Mouse (Mus musculus): ENCODE results near the gene Rptor. TPM values are rescaled to one million over a fixed set of nuclear protein-coding genes. Genes with fewer than 3 reads are reported as not detected.

The Rptor gene
- polyA plus RNA-seq, 1 experiment, result 26.3 TPM

DNA sequence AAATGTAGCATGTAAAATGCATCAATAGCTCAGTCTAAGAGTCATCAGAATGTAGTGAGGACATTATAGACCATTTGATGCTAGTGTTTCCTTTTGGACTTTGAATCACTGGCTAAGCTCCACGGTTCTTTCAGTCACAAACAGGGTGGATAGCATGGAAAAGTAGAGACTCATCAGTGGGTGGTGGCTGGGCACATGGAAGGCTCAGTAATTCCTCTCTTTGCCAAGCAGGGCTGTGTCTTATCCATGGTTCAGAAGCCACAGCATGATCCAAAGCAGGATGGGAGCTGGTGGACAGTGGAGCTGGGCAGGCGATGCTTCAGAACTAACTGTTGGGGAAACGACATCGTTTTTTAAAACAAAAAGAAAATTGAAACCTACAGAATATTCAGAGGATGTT lies 179.0 kb downstream of the Rptor start:
- no peak for DNase-seq (ENCODE audit: low read depth)

DNA sequence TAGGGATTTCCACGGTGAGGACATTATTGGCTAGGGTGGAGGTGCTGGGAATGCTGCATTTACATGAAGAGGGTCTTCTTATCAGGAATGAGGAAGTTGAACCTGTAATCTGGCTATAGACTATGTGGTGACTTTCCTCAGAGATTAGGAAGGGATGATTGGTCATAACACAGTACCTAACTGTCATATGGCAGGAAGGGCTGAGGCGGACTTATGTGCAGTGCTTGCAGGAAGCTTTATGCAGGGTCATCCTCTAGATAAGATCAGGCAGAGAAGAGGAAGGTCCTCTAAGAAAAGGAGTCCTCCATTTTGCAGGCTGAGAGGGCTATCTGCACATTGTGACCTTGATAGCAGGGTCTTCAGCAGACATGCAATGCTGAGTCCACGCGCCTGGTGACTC lies 180.9 kb downstream of the Rptor start:
- DNase-seq (ENCODE audit: low read depth), result no peak

DNA sequence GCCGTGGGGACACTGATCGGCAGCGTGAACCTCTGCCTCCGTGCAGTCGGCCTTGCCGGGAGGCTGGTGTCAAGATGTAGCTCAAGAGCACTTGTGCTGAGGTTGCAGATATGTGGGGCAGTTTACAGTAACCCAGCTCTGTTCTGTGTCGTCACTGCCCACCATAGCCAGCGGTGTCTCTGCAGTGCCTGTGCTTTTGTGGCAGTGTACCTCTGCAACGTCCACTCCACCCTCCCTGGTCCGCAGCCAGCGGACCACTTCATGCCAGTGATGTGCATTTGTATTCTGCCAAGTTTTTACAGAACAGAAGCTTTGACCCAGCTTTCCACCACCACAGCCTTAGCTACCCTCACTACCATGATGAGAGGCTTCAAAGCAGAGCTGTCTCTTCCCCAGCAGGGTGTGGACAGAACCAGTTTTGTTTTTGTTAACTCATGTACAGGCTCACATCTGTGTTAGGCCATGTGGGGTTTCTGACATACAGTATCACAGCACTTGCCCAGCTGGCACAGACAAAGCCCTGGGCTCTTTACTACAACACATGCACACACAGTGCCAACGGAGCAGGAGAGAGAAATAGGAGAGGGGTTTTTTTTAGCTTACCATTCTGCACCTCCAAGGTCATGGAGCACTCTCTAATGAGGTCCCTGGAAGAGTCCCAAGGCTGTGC lies 182.1 kb downstream of the Rptor start:
- DNase-seq (ENCODE audit: low read depth), result no peak

DNA sequence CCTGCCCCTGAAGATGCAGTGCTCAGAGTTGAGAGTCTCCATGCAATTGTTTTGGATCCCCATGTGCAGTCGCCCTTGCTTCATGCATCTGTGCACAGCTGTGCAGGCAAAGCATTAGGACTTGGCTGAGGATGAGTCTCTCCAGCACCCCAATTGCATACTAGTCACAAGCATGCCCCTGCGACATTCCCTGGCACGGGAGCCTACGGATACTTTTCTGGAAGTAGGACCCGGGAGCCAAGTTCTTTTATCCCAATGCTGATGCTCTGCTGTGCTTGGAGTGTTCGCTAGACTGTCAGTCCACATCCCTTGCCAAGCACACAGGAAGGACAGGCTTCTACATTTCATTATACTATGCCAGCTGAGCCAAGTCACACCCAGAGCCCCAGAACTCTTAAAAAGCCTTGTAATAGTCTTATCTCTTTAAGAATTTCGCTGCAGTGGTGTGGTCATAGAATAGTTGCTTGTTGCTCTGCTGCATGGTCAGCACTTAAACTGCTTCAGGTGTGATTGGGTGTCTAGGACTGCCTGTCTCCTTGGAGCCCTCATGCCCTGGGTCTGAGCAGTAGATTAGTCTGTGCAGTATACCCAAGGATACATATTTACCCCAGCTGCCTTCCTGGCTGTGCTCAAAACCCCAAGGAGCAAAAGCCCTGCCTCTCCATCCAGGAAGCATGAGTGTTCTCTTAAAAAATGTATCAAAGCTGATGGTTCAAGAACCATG lies 183.1 kb downstream of the Rptor start:
- DNase-seq (ENCODE audit: low read depth), result no peak

DNA sequence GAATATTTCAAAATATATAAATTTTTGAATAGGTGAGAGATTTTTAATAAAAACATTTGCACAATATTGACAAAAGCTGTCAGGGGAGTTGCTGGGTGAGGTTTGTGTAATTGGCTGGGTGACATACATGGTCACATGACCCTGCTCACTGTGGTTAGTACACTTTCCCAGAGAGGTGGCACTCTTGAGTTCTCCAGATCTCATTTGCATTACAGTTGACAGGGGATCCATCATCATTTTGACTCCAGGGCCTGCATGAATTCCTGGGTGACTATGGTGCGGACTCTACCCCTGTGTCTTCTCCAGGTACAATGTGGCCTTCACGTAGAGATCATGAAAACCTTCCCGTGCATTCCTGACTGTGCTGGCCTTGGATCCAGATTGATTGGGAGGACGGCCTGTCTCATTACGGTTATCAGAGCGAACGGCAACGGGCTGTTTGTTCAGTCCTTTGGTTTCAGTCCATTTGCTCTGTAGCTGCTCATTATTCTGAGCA lies 183.7 kb downstream of the Rptor start:
- DNase-seq (ENCODE audit: low read depth), result no peak

DNA sequence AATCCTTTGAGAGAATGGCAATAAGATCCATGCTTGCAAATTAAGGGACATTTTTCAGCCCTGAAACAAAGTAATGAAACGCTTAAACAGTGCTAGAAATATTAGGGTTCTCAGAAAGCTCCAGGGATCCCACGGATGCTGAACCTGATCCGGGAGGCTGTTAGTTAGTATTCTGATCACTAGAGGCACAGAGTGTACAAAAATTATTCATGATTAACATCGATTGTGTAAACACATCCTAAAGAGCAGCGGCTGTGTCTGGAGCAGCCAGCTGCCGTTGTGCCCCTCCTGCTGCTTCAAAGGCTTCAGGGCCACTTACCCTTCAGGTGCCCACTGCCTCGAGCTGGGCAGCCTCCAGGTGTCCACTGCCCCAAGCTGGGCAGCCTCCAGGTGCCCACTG lies 185.8 kb downstream of the Rptor start:
- DNase-seq (ENCODE audit: low read depth), result no peak

DNA sequence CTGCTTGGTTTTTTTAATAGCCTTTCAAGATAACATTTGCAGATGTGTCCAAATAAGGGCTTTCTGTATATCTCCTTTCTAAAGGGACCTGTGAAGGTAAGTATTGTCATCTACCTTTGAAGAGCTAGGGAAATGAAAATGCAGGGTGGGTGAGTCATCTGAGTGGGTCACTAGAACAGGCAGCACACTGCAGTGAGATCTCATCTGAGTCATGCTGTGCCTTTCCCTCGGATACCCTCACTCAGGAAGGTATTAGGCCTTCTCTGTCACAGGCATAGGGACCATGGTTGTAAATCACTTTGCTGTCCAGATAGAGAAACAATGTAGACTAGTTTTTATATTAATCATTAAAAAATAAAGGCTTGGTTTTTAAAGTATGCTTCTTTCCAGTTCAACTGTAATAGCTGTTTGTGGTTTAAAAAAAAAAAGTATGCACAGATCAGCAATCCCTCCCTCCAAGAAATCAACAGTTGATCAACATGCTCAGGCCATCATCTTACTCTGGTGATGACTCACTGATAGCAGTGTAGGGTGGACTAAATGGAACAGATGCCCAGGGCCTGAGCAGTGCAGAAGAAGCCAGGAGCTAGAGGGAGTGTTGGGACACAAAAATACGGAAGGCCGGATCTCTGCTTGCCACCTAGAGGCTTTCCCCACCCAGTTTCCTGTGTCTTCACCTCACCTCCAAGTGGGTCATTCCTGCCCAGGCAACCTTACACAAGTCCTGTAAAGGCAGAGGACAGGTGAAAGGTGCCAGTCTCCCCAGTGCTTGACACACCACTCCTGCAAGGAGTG lies 186.4 kb downstream of the Rptor start:
- DNase-seq (ENCODE audit: low read depth), result no peak

DNA sequence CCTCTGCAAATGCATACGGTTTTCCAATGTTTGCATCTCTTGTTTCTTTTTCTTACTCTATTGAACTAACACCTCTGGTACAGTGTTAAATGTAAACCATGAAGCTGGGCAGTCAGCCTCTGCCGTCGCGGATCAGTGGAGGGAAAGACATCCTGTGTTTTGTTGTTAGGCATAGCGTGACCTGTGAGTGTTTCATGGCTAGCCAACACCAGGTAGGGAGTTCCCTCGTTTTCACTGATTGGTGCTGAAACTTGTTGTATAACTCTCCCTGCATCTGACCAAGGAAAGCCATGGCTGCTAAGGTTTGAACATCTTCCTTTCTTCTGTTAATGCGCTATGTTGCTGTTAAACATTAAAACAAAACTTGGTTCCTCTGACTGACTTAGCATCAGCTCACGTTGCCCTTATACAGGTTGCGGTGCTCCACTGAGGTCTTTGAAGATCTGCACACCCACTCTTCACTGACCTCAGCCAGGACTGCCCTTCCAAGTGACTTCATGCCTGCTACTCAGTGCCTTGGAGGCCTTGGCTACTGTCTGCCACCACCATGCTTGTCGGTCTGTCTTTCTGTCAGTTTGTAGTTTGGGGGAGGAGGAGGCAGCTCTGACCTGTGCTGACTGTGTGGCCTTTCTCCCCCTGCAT lies 189.3 kb downstream of the Rptor start:
- DNase-seq (ENCODE audit: low read depth), result no peak

DNA sequence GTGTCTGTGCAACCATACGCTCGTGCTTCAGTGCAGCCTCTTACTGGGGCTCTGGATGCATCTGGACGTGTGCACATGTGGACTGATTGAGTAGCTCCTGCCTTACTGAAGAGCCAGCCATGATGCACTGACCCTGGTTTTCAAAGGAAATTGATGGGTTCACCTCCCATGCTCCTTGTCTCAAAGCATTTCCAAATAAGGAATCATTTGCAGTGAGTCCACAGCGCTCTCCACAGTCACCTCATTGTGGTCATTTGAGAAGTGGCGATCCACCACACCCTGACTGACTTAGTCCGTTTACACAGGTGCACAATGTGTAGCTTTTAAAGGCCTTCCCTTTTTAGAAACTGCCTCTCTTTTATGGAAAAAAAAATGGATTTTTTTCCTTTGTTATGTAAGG lies 190.7 kb downstream of the Rptor start:
- DNase-seq (ENCODE audit: low read depth), result no peak

DNA sequence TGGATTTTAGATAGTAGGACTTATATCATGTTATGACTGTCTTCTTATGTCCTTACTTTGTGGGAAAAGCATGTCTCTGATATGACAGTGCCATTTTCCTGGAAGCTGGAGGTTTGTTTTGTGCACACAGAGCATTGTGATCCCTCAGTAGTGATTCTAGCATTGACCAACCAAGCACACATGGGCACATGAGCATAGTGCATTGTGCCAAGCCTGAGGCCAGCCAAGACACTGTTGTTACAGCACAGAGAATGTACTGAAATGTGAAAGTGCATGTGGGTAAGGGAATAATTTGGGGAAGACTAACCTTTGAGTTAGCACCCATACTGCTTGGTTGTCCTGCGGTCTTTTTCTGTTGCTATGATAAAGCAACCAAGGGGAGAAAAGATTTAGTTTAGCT lies 191.3 kb downstream of the Rptor start:
- no peak for DNase-seq (ENCODE audit: low read depth)

DNA sequence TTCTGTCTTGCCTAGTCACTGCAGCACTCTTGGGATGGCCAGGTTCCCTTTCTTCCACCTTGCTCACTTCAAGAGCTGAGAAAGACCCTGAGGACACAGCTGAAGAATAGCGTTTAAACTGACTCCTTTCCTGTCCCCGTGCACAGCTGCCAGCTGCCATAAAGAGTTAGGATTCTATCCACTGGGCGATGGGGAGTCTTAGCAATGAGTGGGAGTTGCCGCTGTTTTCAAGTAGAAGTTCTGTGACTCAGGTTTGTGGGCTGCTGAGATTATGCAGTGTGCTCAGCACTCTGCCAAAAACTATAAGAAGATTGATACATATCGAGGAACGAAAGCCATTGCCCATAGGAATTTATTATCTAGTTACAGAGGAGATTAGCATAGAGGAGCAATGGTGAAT lies 192.0 kb downstream of the Rptor start:
- peak; percentile 56 for DNase-seq (ENCODE audit: low read depth)

DNA sequence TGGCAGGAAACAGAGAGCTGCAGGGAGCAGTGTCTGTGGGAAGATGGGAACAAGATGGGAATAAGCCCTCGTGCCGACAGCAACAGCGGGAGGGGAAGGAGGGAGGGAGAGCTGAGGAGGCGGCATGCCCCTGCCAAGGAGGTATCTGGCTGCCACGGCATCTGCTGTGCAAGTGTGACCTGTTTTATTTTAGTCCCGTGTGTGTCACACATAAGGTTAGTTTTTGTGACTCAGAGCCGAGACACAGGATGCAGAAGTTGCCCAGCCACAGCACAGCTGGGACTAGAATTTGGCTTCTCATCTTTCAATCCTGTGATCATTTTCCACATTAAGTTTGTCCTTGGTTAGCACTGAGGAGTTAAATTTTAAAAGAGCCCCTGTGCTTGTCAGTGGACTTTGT lies 193.7 kb downstream of the Rptor start:
- DNase-seq (ENCODE audit: low read depth), result no peak

DNA sequence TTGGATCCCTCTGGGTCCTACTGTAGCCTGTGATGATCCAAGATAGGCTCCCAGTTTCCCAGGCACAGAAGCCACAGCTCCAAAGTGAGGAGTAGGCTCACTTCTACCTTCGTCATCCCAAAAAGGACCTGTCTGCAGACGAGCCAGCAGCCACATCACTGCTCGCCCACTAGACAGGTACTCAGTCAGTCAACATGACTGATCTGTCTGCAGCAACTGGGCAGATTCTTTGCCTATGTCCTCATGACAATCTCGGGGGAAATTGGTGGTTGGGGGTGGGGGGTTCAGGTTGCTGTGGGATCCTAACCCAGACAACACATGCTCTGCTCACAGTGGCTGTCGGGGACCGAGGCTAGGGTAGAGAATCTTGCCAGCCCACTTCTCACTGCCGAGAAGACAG lies 194.1 kb downstream of the Rptor start:
- no peak for DNase-seq (ENCODE audit: low read depth)

DNA sequence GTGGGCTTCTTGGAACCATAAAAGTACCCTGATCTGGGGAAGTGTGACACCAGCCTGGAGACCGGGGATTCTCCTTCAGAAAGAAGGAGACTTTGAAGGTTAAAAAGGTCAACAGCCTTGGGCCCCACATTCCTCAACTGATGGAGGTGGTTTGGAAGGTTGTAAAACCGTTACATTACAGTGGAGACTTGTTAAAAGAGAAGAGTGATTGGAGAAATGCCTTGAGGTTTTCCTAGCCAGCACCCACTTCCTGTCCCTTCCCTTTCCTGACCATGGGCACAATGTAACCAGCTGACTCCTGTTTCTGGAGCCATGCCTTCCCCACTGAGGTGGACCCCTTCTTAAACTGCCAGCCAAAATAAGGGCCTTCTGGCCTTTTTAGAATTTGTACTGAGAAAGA lies 196.8 kb downstream of the Rptor start:
- DNase-seq (ENCODE audit: low read depth), result no peak

DNA sequence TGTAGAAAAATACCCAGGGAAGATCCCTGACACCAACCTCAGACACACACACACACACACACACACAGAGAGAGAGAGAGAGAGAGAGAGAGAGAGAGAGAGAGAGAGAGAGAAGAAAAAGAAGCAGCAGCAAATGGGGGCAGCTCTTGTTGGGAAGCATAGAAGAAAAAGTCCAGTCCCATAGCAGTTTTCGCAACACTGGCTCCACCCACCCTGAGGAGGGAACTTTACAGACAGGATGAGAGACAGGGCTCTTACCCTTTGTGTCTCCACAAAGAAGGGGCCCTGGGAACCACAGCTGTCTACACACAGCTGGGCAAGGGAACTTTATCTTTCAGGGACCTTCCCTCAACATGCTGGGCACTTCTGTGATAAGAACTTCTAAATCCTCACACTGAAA lies 199.2 kb downstream of the Rptor start:
- DNase-seq (ENCODE audit: low read depth), result no peak

DNA sequence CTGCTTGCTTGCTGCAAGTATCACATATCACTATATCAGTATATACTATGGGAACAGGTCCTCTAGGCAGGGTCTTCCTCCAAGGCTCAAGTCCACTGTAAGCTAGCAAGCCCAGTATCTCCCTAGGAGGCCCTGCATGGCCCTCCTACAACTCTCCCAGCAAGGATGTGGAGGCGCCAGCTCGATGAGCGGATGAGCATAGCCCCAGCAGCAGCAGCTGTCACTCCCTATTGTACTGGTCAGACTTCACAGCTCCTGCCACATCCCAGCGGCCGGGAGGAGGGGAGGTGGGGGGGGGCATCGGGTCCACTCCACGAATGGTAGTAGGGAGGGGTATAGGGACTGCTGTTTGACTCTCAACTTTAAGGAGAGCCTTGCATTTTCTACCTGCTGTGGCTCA lies 200.2 kb downstream of the Rptor start:
- DNase-seq (ENCODE audit: low read depth), result no peak

DNA sequence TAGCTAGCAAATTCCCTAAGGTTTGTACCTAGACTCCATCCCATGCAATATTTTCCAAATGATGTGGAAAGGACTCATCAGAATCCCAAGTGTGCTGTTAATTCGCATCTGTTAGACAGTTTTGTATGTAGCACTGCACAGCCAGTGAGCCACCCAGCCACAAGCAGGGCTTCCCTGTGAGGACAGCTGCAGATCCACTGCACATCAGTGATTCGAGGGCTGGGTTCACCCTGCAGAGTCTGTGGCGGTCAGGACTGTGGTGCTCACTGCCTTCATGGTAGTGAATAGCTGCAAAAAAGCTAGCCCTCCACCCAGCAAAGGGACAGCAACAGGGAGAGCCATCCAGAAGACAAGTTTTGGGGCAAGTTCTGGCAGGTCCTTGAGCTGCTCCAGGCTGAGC lies 201.7 kb downstream of the Rptor start:
- no peak for DNase-seq (ENCODE audit: low read depth)

DNA sequence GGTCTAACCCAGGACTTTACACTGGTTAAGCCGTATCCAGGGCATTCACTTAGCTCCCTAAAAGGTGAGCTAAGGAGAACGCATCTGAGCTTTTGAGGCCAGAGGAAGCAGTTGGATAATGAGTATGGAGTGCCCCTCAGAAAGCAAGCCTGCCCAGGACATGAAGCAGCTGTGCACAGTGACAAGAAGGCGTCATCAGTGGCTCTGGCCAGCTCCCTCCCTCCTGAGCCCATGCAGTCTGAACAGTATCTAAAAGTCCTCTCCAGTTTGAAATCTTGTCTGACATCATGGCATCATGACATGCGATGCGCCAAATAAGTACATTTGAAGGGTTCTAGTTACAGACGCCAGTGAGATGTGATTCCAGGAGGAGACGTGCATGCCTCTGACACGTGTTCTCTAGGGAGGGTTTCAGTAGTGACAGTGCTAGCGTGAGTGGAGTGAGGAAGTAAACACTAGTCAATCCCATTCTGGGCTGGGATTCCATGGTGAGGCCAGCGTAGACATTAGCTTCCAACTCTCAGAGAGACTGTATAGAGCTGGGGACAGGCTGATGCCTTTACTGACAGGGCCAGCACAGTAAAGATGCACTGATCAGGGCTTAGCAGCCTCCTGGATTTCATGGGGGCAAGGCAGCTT lies 202.5 kb downstream of the Rptor start:
- no peak for DNase-seq (ENCODE audit: low read depth)

DNA sequence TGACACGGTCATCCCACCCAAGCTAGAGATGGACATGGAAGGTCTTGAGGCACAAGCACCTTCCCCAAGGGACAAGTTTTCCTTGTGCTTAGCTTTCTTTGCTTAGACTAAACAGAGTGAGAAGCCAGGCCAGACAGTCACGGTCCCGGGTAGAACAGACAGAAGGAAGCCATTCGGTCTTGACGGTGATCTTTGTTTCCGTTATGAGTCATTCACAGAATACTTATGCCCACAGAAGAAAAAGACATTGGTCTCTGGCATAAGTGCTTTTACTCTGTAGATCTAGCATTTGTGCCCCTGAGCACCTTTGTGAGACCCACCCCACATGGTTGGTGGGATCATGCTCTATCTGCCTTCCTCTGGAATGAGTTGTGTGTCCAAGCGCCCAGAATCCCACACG lies 203.8 kb downstream of the Rptor start:
- no peak for DNase-seq (ENCODE audit: low read depth)

DNA sequence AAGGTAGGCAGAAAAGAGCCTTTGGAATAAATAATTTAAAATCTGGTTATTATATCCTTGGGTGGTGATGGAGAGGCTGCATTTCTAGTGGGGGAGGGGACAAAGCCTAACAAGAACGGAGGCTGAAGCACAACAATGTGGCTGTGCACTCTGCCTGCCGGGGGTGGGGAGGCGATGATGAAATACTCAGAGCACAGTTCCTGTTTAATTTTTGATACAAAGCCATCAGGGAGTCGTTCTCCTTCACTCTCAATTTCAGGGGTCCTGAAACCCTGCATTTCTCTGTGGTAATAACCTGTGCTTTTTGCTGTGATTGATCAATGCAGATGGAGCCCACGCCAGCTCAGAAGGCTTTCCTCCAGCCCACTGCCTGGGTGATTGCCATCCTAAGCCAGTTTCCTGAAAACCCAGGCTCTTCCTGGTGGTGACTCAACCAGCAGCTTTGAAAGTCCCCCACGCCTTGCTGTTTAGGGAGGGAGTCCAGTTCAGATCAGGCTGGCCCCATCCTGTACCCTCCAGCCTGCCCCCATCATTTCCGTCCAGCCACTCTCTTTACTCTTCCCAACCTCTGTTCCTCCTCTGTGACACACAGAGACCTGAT lies 204.8 kb downstream of the Rptor start:
- DNase-seq (ENCODE audit: low read depth), result no peak

DNA sequence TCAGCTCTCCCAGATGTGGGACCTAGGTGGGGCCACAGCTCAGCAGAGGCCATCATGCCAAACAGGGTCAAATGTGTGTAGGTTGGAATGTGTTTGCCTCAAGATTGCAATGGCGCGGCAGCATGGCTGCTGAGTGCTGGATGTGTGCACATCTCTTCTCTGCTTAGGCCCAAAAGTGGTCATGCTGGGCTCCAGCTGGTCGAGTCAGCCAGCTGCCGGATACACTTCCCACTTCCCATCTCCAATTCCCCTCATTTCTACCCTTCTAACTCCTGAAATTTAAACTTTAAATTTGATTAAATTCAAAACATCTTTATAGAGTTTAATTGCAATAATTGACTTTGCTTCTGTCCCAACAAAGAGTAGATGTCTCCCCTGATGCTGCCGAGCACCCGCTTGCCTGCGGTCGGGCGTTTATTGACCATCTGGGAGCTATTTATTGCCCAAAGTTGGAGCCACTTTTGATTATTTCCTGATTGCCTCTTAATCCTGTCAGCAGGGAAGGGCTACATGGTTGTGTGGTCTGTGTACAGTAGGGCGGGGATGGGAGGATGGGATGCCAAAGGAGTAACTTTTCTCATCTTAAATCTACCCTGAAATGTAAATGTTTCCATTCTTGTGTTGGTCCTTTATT lies 206.1 kb downstream of the Rptor start:
- no peak for DNase-seq (ENCODE audit: low read depth)

All from gonadal fat pad, adult 2 months (tissue).